Comparison of ENCODE assay signal across 16 mouse cellular contexts in genomic region chr5:32438564-32438922, GRCm38 (mm10). TPM values are rescaled to one million over a fixed set of nuclear protein-coding genes. Genes with fewer than 3 reads are reported as not detected.
DNase-seq lines count a peak whose midpoint lies in the region; ATAC-seq and TF ChIP-seq lines count a peak whose summit lies in the region.
"Had no signal": no experiment of that assay in that cellular context is flagged by ENCODE, and none has a peak within 500 bp of the region (broad histone marks: within the 10 kb centered on the region; RNA-seq: fewer than 3 reads in every experiment).

No protein-coding gene starts in this region.

- H3K27ac ChIP-seq in embryonic facial prominence, embryonic 13.5 days: peak overlapping the region; percentile 44; the same call in 1 of the 2 replicates
- no peak overlapping the region for H3K27ac ChIP-seq in embryonic facial prominence, embryonic 10.5 days (replicated peaks)
- H3K27ac ChIP-seq in limb, embryonic 15.5 days: peak overlapping the region; percentile 43
- H3K27ac ChIP-seq in limb, embryonic 10.5 days: no peak overlapping the region
- peak overlapping the region; percentile 83 for H3K27ac ChIP-seq in stomach, embryonic 16.5 days (ENCODE audit: low read length)
- no peak overlapping the region for H3K27ac ChIP-seq in kidney, adult 2 months (ENCODE audit: insufficient read depth, low read depth, low read length)
- H3K27ac ChIP-seq: forebrain, embryonic 13.5 days; hindbrain, embryonic 10.5 days; neural tube, embryonic 12.5 days had no signal

- no peaks in the 10 kb centered on the region for H3K27me3 ChIP-seq in embryonic facial prominence, embryonic 13.5 days
- no peaks in the 10 kb centered on the region for H3K27me3 ChIP-seq in embryonic facial prominence, embryonic 10.5 days (replicated peaks; ENCODE audit: low read depth, poor library complexity, severe bottlenecking)
- H3K27me3 ChIP-seq in limb, embryonic 15.5 days: no peaks in the 10 kb centered on the region
- H3K27me3 ChIP-seq in limb, embryonic 10.5 days (ENCODE audit: low read depth, poor library complexity, severe bottlenecking): no peaks in the 10 kb centered on the region
- H3K27me3 ChIP-seq in stomach, embryonic 16.5 days (ENCODE audit: control insufficient read depth, insufficient read depth, low read length): no peaks in the 10 kb centered on the region
- no peaks in the 10 kb centered on the region for H3K27me3 ChIP-seq in kidney, adult 2 months (replicated peaks; ENCODE audit: control insufficient read depth, insufficient read depth, low read length)
- H3K27me3 ChIP-seq: CH12.LX; forebrain, embryonic 13.5 days; neural tube, embryonic 12.5 days had no signal

- H3K36me3 ChIP-seq in embryonic facial prominence, embryonic 13.5 days: no peaks in the 10 kb centered on the region
- H3K36me3 ChIP-seq in embryonic facial prominence, embryonic 10.5 days (replicated peaks): no peaks in the 10 kb centered on the region
- no peaks in the 10 kb centered on the region for H3K36me3 ChIP-seq in limb, embryonic 15.5 days
- no peaks in the 10 kb centered on the region for H3K36me3 ChIP-seq in limb, embryonic 10.5 days
- H3K36me3 ChIP-seq in stomach, embryonic 16.5 days (ENCODE audit: control insufficient read depth, insufficient read depth, low read length): no peaks in the 10 kb centered on the region
- no peaks in the 10 kb centered on the region for H3K36me3 ChIP-seq in kidney, adult 2 months (ENCODE audit: control insufficient read depth, insufficient read depth, low read length)
- H3K36me3 ChIP-seq: hindbrain, embryonic 10.5 days; neural tube, embryonic 12.5 days had no signal

- no peak overlapping the region for H3K4me3 ChIP-seq in embryonic facial prominence, embryonic 13.5 days
- H3K4me3 ChIP-seq in embryonic facial prominence, embryonic 10.5 days: no peak overlapping the region
- no peak overlapping the region for H3K4me3 ChIP-seq in limb, embryonic 15.5 days
- no peak overlapping the region for H3K4me3 ChIP-seq in limb, embryonic 10.5 days
- H3K4me3 ChIP-seq in stomach, embryonic 16.5 days (replicated peaks; ENCODE audit: low read length): no peak overlapping the region
- H3K4me3 ChIP-seq in kidney, adult 2 months (ENCODE audit: insufficient read depth, low read depth, low read length): no peak overlapping the region
- H3K4me3 ChIP-seq: forebrain, embryonic 13.5 days; hindbrain, embryonic 10.5 days; neural tube, embryonic 12.5 days had no signal

- ATAC-seq in embryonic facial prominence, embryonic 13.5 days (ENCODE audit: insufficient number of reproducible peaks, insufficient read depth, low FRiP score, low TSS enrichment, low read depth): no peak
- ATAC-seq in limb, embryonic 15.5 days (ENCODE audit: insufficient number of reproducible peaks, low FRiP score, low TSS enrichment, low read depth): no peak
- ATAC-seq in stomach, embryonic 16.5 days (ENCODE audit: insufficient read depth, low FRiP score): no peak
- ATAC-seq: forebrain, embryonic 13.5 days; inflammation-experienced regulatory T-cells, adult 6 months had no signal

- no peak for TF ChIP-seq CTCF in kidney, adult 2 months (conservative IDR thresholded peaks at IDR 0.05; ENCODE audit: insufficient read depth, insufficient read length, low read depth, low read length)

- no peak for TF ChIP-seq POLR2A in kidney, adult 2 months (IDR thresholded peaks at IDR 0.05; ENCODE audit: low read depth, low read length)

- H3K9me3 ChIP-seq in embryonic facial prominence, embryonic 13.5 days: no peaks in the 10 kb centered on the region
- H3K9me3 ChIP-seq in embryonic facial prominence, embryonic 10.5 days: no peaks in the 10 kb centered on the region
- no peaks in the 10 kb centered on the region for H3K9me3 ChIP-seq in limb, embryonic 15.5 days
- no peaks in the 10 kb centered on the region for H3K9me3 ChIP-seq in limb, embryonic 10.5 days (replicated peaks)
- no peaks in the 10 kb centered on the region for H3K9me3 ChIP-seq in stomach, embryonic 16.5 days (replicated peaks; ENCODE audit: control insufficient read depth, low read length)
- H3K9me3 ChIP-seq: forebrain, embryonic 13.5 days; hindbrain, embryonic 10.5 days; neural tube, embryonic 12.5 days had no signal

- DNase-seq in embryonic facial prominence, embryonic 10.5 days (ENCODE audit: low spot score): no peak
- DNase-seq in limb, embryonic 10.5 days (ENCODE audit: low spot score): no peak
- DNase-seq in cerebellum, postnatal 36 days: peak; percentile 21 to 44
- DNase-seq in urinary bladder, adult 2 months (ENCODE audit: low spot score): no peak
- DNase-seq in kidney, adult 2 months: no peak
- DNase-seq: adrenal gland, adult 8-10 months; kidney, postnatal 14 days; lung, postnatal 14 days had no signal

- 0 out of 2 replicates have a peak, but pooled peaks cover 4% of the 10 kb centered on the region for H3K4me1 ChIP-seq in embryonic facial prominence, embryonic 13.5 days
- peaks cover 9% of the 10 kb centered on the region for H3K4me1 ChIP-seq in embryonic facial prominence, embryonic 10.5 days
- H3K4me1 ChIP-seq in limb, embryonic 15.5 days: no peaks in the 10 kb centered on the region
- H3K4me1 ChIP-seq in limb, embryonic 10.5 days: peaks cover 5% of the 10 kb centered on the region
- H3K4me1 ChIP-seq in stomach, embryonic 16.5 days (ENCODE audit: control insufficient read depth, insufficient read depth, low read length): peaks cover 9% of the 10 kb centered on the region; the same call in 1 of the 2 replicates
- H3K4me1 ChIP-seq in kidney, adult 2 months (ENCODE audit: control insufficient read depth, insufficient read depth, low read length): 0 out of 2 replicates have a peak, but pooled peaks cover 3% of the 10 kb centered on the region
- H3K4me1 ChIP-seq: forebrain, embryonic 13.5 days; neural tube, embryonic 12.5 days had no signal

- 49% methylated on average over 2 of the region's 2 CpGs for WGBS in embryonic facial prominence, embryonic 13.5 days
- 72% methylated on average over 2 of the region's 2 CpGs for WGBS in embryonic facial prominence, embryonic 10.5 days
- 71% methylated on average over 2 of the region's 2 CpGs for WGBS in limb, embryonic 15.5 days
- 67% methylated on average over 2 of the region's 2 CpGs for WGBS in limb, embryonic 10.5 days
- 50% methylated on average over 2 of the region's 2 CpGs for WGBS in stomach, embryonic 16.5 days
- WGBS in kidney, adult 2 months: 74% methylated on average over 2 of the region's 2 CpGs

- no peak overlapping the region for H3K4me2 ChIP-seq in embryonic facial prominence, embryonic 13.5 days
- H3K4me2 ChIP-seq in limb, embryonic 15.5 days: no peak overlapping the region
- no peak overlapping the region for H3K4me2 ChIP-seq in stomach, embryonic 16.5 days (ENCODE audit: low read depth, low read length)
- H3K4me2 ChIP-seq: forebrain, embryonic 13.5 days; neural tube, embryonic 12.5 days had no signal

- H3K9ac ChIP-seq in embryonic facial prominence, embryonic 13.5 days: no peak overlapping the region; the same call in 1 of the 2 replicates
- no peak overlapping the region for H3K9ac ChIP-seq in limb, embryonic 15.5 days
- peak overlapping the region; percentile 46; the same call in 1 of the 2 replicates for H3K9ac ChIP-seq in stomach, embryonic 16.5 days (ENCODE audit: low read length)
- H3K9ac ChIP-seq: forebrain, embryonic 13.5 days; neural tube, embryonic 12.5 days had no signal

RNA-seq across cellular contexts. Expression of gene Ppp1cb, which starts 20.1 kb away (rescaled TPM):
- polyA plus RNA-seq in embryonic facial prominence, embryonic 13.5 days (2015; fragmentation: Nextera tagmentation; extraction: Ambion mirVana): 199 and 220 TPM in 2 replicates
- polyA plus RNA-seq in embryonic facial prominence, embryonic 10.5 days (2016; fragmentation: Nextera tagmentation; extraction: Ambion mirVana): 217 and 227 TPM in 2 replicates
- polyA plus RNA-seq in limb, embryonic 15.5 days (2015; fragmentation: Nextera tagmentation; extraction: Ambion mirVana): 183 and 188 TPM in 2 replicates
- polyA plus RNA-seq in limb, embryonic 10.5 days (2016; fragmentation: Nextera tagmentation; extraction: Ambion mirVana): 206 and 237 TPM in 2 replicates
- polyA plus RNA-seq in stomach, embryonic 16.5 days (2015; fragmentation: Nextera tagmentation; extraction: Ambion mirVana): 246 and 251 TPM in 2 replicates
- polyA plus RNA-seq in urinary bladder, adult 2 months (2012; rRNA removed): 446 and 557 TPM in 2 replicates
- polyA plus RNA-seq in kidney, adult 2 months (2012; rRNA removed): 25.4 and 46.3 TPM in 2 replicates

Comparison
In these comparisons a context has a peak if more than half of its experiments do, and no peak if none do; other contexts are left out.
1. H3K27ac ChIP-seq: peak in embryonic facial prominence, embryonic 13.5 days (single experiment), limb, embryonic 15.5 days (single experiment) and stomach, embryonic 16.5 days (single experiment); none in embryonic facial prominence, embryonic 10.5 days (single experiment), limb, embryonic 10.5 days (single experiment) and kidney, adult 2 months (single experiment).
2. DNase-seq: peak in cerebellum, postnatal 36 days (2 of 2); none in embryonic facial prominence, embryonic 10.5 days (single experiment), limb, embryonic 10.5 days (single experiment), urinary bladder, adult 2 months (single experiment) and kidney, adult 2 months (single experiment).